Mouse (Mus musculus): ENCODE data around the gene Grk6. TPM values are rescaled to one million over a fixed set of nuclear protein-coding genes. Genes with fewer than 3 reads are reported as not detected.

The Grk6 gene
- polyA plus RNA-seq, 1 experiment: 228 TPM

GRCm38 (mm10) chr13:55463399-55464026 lies 18.6 kb downstream of the Grk6 start:
- peak; percentile 54 for DNase-seq
- 18% methylated on average over 14 of the region's 14 CpGs for WGBS
- Histone ChIP-seq H3K27ac (ENCODE audit: control insufficient read depth, insufficient read depth, low read length) (peak overlapping the region; percentile 38), H3K36me3 (ENCODE audit: control insufficient read depth, insufficient read depth, low read length) (peaks cover 27% of the 10 kb centered on the region), H3K4me1 (replicated peaks; ENCODE audit: control insufficient read depth, insufficient read depth, low read length) (peaks cover 25% of the 10 kb centered on the region), H3K27me3 (ENCODE audit: control insufficient read depth, insufficient read depth, low read length) (no peaks in the 10 kb centered on the region), H3K4me3 (ENCODE audit: control insufficient read depth, insufficient read depth, low read length) (peak overlapping the region; percentile 47)
- TF ChIP-seq CTCF (IDR thresholded peaks at IDR 0.05; ENCODE audit: borderline replicate concordance, control insufficient read depth, extremely low read depth, insufficient read depth, low read length, poor library complexity) (no peak), POLR2A (IDR thresholded peaks at IDR 0.05; ENCODE audit: control insufficient read depth, extremely low read depth, insufficient read depth, low read length, poor library complexity) (no peak)

DNA sequence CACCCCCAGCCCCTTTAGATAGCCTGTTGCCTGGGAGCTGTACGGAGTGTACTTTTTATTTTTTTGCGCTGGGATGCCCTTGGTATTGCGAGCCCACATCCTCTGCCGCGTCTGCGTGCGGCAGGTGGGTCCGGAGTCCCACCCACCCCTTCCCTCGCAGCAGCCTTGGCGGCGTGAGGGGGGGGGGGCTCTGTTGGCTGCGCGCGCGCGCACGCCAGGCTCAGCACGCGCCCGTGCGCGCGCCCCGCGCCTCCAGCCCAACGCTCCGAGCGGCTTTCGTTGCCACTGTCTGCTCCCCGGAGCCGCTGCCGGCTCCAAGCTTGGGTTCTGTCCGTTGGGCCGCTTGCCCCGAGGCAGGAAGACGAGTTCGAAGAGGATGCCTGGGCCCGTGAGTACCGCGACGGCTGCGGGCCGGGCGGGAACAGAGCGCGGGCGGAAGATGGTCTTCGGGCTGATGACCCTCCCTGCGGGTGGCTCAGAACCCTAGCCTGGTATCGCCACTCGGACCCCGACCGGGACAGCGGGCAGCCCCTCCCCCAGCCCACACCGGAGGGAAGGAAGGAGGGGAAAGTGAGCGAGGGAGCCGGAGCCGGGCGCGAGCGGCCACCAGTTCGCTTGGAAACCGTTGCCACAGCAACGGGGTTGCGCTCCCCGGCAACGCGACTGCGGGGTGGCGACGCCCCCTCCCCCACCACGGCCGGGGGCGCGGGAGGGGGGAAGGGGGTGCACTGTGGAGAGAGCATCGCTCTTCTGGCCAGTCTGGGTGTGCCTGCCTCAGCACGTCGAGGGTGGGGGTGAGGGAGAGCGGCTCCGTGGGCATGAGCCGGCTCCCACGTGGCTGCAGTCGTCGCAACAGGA lies 19.4 kb downstream of the Grk6 start, which contains the start of gene Prr7:
Prr7 (plus strand) TSS at position 241 of the 858 bp plus-strand sequence.
- peaks cover 25% of the 10 kb centered on the region for H3K4me1 ChIP-seq (replicated peaks; ENCODE audit: control insufficient read depth, insufficient read depth, low read length)
- no peak for TF ChIP-seq POLR2A (IDR thresholded peaks at IDR 0.05; ENCODE audit: control insufficient read depth, extremely low read depth, insufficient read depth, low read length, poor library complexity)
- no peak for TF ChIP-seq CTCF (IDR thresholded peaks at IDR 0.05; ENCODE audit: borderline replicate concordance, control insufficient read depth, extremely low read depth, insufficient read depth, low read length, poor library complexity)
- DNase-seq: peak; percentile 70
- peak within 1 kb of the TSS; percentile 38 for H3K27ac ChIP-seq (ENCODE audit: control insufficient read depth, insufficient read depth, low read length)
- WGBS: 1% methylated on average over 78 of the region's 84 CpGs
- peaks cover 20% of the 10 kb centered on the region for H3K36me3 ChIP-seq (ENCODE audit: control insufficient read depth, insufficient read depth, low read length)
- peak within 1 kb of the TSS; percentile 47 for H3K4me3 ChIP-seq (ENCODE audit: control insufficient read depth, insufficient read depth, low read length)
- no peaks in the 10 kb centered on the region for H3K27me3 ChIP-seq (ENCODE audit: control insufficient read depth, insufficient read depth, low read length)

DNA sequence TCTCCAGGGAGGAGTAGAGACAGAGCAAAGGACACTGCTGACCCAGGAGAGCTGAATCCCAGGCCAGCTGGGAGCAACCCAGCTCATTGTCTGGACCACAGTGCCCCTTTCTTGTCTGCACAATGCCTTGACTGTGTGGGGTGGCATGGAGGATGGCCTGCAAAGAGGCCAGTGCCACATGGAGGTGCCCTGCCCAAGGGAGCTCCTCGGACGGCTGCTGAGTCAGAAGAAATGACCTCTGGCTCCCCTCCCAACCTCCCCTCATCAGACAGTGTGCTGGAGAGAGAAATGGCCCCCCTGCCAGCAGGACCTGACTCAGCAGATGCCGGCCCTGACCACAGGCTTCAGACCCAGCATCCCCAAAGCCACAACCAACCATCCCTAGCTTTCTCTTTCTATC lies 20.3 kb downstream of the Grk6 start:
- 8% methylated on average over 3 of the region's 3 CpGs for WGBS
- Histone ChIP-seq H3K27ac (ENCODE audit: control insufficient read depth, insufficient read depth, low read length) (no peak overlapping the region), H3K27me3 (ENCODE audit: control insufficient read depth, insufficient read depth, low read length) (no peaks in the 10 kb centered on the region), H3K36me3 (ENCODE audit: control insufficient read depth, insufficient read depth, low read length) (peaks cover 10% of the 10 kb centered on the region), H3K4me3 (ENCODE audit: control insufficient read depth, insufficient read depth, low read length) (no peak overlapping the region), H3K4me1 (replicated peaks; ENCODE audit: control insufficient read depth, insufficient read depth, low read length) (peaks cover 25% of the 10 kb centered on the region)
- DNase-seq: no peak
- no peak for TF ChIP-seq POLR2A (IDR thresholded peaks at IDR 0.05; ENCODE audit: control insufficient read depth, extremely low read depth, insufficient read depth, low read length, poor library complexity)
- TF ChIP-seq CTCF (IDR thresholded peaks at IDR 0.05; ENCODE audit: borderline replicate concordance, control insufficient read depth, extremely low read depth, insufficient read depth, low read length, poor library complexity): no peak

DNA sequence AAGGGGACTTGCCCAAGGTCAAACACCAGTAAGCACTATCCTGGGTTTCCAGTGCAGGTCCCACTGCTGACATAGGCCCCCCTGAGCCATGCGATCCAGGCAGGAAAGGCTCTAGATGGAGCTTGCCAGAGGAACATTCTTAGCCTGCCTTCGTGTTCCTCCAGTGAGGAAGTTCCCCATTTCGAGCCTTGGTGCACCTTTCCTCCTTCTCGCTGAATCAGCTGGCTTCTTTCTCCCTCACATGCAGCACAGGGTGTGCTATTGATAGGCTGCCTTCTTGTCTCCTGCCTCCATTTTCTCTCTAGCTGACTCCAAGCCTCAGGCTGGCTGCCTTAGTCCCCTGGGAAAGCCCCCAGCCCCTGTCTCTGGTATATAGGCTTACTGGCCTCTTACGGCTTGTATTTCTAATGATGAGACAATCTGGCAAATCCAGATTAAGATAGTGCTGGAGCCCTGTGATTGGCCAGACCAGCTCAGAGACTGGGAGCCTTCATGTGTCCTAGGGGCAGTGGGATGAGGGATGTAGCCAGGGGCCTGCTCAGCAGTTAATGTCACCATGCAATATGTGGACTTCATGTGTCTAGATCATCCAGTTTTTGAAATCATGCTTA lies 21.1 kb downstream of the Grk6 start:
- Histone ChIP-seq H3K27ac (ENCODE audit: control insufficient read depth, insufficient read depth, low read length) (no peak overlapping the region), H3K4me1 (replicated peaks; ENCODE audit: control insufficient read depth, insufficient read depth, low read length) (peaks cover 26% of the 10 kb centered on the region), H3K27me3 (ENCODE audit: control insufficient read depth, insufficient read depth, low read length) (no peaks in the 10 kb centered on the region), H3K4me3 (ENCODE audit: control insufficient read depth, insufficient read depth, low read length) (no peak overlapping the region), H3K36me3 (ENCODE audit: control insufficient read depth, insufficient read depth, low read length) (0 out of 2 replicates have a peak, but pooled peaks cover 8% of the 10 kb centered on the region)
- no peak for DNase-seq
- 47% methylated on average over 5 of the region's 5 CpGs for WGBS
- TF ChIP-seq CTCF (IDR thresholded peaks at IDR 0.05; ENCODE audit: borderline replicate concordance, control insufficient read depth, extremely low read depth, insufficient read depth, low read length, poor library complexity): no peak
- no peak for TF ChIP-seq POLR2A (IDR thresholded peaks at IDR 0.05; ENCODE audit: control insufficient read depth, extremely low read depth, insufficient read depth, low read length, poor library complexity)

- DNase-seq: no peak
- no peak for TF ChIP-seq CTCF (IDR thresholded peaks at IDR 0.05; ENCODE audit: borderline replicate concordance, control insufficient read depth, extremely low read depth, insufficient read depth, low read length, poor library complexity)
- no peak for TF ChIP-seq POLR2A (IDR thresholded peaks at IDR 0.05; ENCODE audit: control insufficient read depth, extremely low read depth, insufficient read depth, low read length, poor library complexity)
- Histone ChIP-seq H3K27ac (ENCODE audit: control insufficient read depth, insufficient read depth, low read length) (no peak overlapping the region), H3K4me1 (replicated peaks; ENCODE audit: control insufficient read depth, insufficient read depth, low read length) (peaks cover 30% of the 10 kb centered on the region), H3K36me3 (ENCODE audit: control insufficient read depth, insufficient read depth, low read length) (no peaks in the 10 kb centered on the region), H3K4me3 (ENCODE audit: control insufficient read depth, insufficient read depth, low read length) (no peak overlapping the region), H3K27me3 (ENCODE audit: control insufficient read depth, insufficient read depth, low read length) (peaks cover 10% of the 10 kb centered on the region; the same call in 1 of the 2 replicates)
- WGBS: 59% methylated on average over 13 of the region's 13 CpGs
Measured at GRCm38 (mm10) chr13:55468851-55469560, 24.1 kb downstream of the Grk6 start.

- Histone ChIP-seq H3K36me3 (ENCODE audit: control insufficient read depth, insufficient read depth, low read length) (no peaks in the 10 kb centered on the region), H3K4me3 (ENCODE audit: control insufficient read depth, insufficient read depth, low read length) (no peak overlapping the region), H3K27me3 (ENCODE audit: control insufficient read depth, insufficient read depth, low read length) (peaks cover 10% of the 10 kb centered on the region; the same call in 1 of the 2 replicates), H3K4me1 (replicated peaks; ENCODE audit: control insufficient read depth, insufficient read depth, low read length) (peaks cover 19% of the 10 kb centered on the region), H3K27ac (ENCODE audit: control insufficient read depth, insufficient read depth, low read length) (no peak overlapping the region)
- DNase-seq: no peak
- TF ChIP-seq POLR2A (IDR thresholded peaks at IDR 0.05; ENCODE audit: control insufficient read depth, extremely low read depth, insufficient read depth, low read length, poor library complexity) (no peak), CTCF (IDR thresholded peaks at IDR 0.05; ENCODE audit: borderline replicate concordance, control insufficient read depth, extremely low read depth, insufficient read depth, low read length, poor library complexity) (no peak)
- 74% methylated on average over 9 of the region's 9 CpGs for WGBS
Measured at GRCm38 (mm10) chr13:55470372-55470771, 25.5 kb downstream of the Grk6 start.
